32 mouse cellular contexts compared by ENCODE assay signal in genomic region chr6:123137766-123138526, GRCm38 (mm10). TPM values are rescaled to one million over a fixed set of nuclear protein-coding genes. Genes with fewer than 3 reads are reported as not detected.
"Had no signal": no experiment of that assay in that cellular context is flagged by ENCODE, and none has a peak within 500 bp of the region (broad histone marks: within the 10 kb centered on the region; RNA-seq: fewer than 3 reads in every experiment).

No protein-coding gene starts in this region.

RNA-seq across cellular contexts. Expression of gene Clec4a2, which starts 31.7 kb away (rescaled TPM):
- polyA plus RNA-seq: erythroblast, embryonic 14.5 days; heart, embryonic 10.5 days had no signal

RNA-seq across cellular contexts. Expression of gene Clec4b2, which starts 34.7 kb away (rescaled TPM):
- total RNA-seq: forebrain, postnatal 0 days; gastrocnemius, adult 18-20 months; gastrocnemius, adult 2 months; gastrocnemius, adult 8-10 months; gastrocnemius, postnatal 10 days; gastrocnemius, postnatal 14 days; gastrocnemius, postnatal 25 days; gastrocnemius, postnatal 36 days; gastrocnemius, postnatal 4 days; heart, adult 18-20 months; heart, adult 2 months; heart, adult 8-10 months had no signal
- polyA plus RNA-seq: cortical plate, adult 2 months; embryonic facial prominence, embryonic 10.5 days; embryonic facial prominence, embryonic 11.5 days; embryonic facial prominence, embryonic 12.5 days; embryonic facial prominence, embryonic 13.5 days; embryonic facial prominence, embryonic 14.5 days; embryonic facial prominence, embryonic 15.5 days; erythroblast, embryonic 14.5 days; forebrain, embryonic 10.5 days; forebrain, embryonic 11.5 days; forebrain, embryonic 12.5 days; forebrain, embryonic 13.5 days; forebrain, embryonic 14.5 days; forebrain, embryonic 15.5 days; forebrain, embryonic 16.5 days; forebrain, postnatal 0 days; frontal cortex, adult 2 months; gonadal fat pad, adult 2 months; heart, adult 2 months; heart, embryonic 10.5 days; heart, embryonic 11.5 days; heart, embryonic 12.5 days had no signal
